Mouse (Mus musculus) liver, postnatal 0 days (tissue): Measurements from ENCODE around the gene Vmn1r20. TPM values are rescaled to one million over a fixed set of nuclear protein-coding genes. Genes with fewer than 3 reads are reported as not detected.
"Not testable (repeated sequence)": the region's sequence is repeated elsewhere in the genome, so short reads cannot be mapped to it uniquely, and the experiment has no call there.

ENCODE experiments used
- ATAC-seq: fragments of 200-750 bp; cut with Nextera tagmentation; 2 replicates; pipeline ENCODE4 v1.8.0; 2017; ENCODE audit warnings: mild to moderate bottlenecking, moderate library complexity
- DNase-seq: peaks from one replicate; pipeline ENCODE4 v3.0.0-alpha.2; 2016
- H3K27ac ChIP-seq: fragments of 300-500 bp; sonication (generic); 2 replicates; pipeline ENCODE4 v1.5.1; 2014; ENCODE audit warnings: antibody characterized with exemption, moderate library complexity, mild to moderate bottlenecking, low read depth
- H3K27me3 ChIP-seq: fragments of 300-500 bp; sonication (generic); 2 replicates; pipeline ENCODE4 v1.6.1; 2014; ENCODE audit warnings: low read length, control low read depth, mixed read lengths; ENCODE audit not compliant: insufficient read depth
- H3K36me3 ChIP-seq: fragments of 300-500 bp; sonication (generic); replicated peaks from 2 replicates; pipeline ENCODE4 v1.6.1; 2014; ENCODE audit warnings: mild to moderate bottlenecking, control low read depth, low read length, moderate library complexity, mixed read lengths; ENCODE audit not compliant: insufficient read depth
- H3K4me1 ChIP-seq: fragments of 300-500 bp; sonication (generic); 2 replicates; pipeline ENCODE4 v1.6.1; 2014; ENCODE audit warnings: antibody characterized with exemption, mild to moderate bottlenecking, control low read depth; ENCODE audit not compliant: insufficient read depth
- H3K4me2 ChIP-seq: fragments of 300-500 bp; sonication (generic); 2 replicates; pipeline ENCODE4 v1.6.1; 2014; ENCODE audit warnings: low read depth, mild to moderate bottlenecking, low read length, moderate library complexity, mixed read lengths
- H3K4me3 ChIP-seq: fragments of 300-500 bp; sonication (generic); 2 replicates; pipeline ENCODE4 v1.5.1; 2014; ENCODE audit warnings: low read depth, low read length
- H3K9ac ChIP-seq: fragments of 300-500 bp; sonication (generic); replicated peaks from 2 replicates; pipeline ENCODE4 v1.6.1; 2014; ENCODE audit warnings: mild to moderate bottlenecking, moderate library complexity
- H3K9me3 ChIP-seq: fragments of 300-500 bp; sonication (generic); 2 replicates; pipeline ENCODE4 v1.6.1; 2016; ENCODE audit warnings: mild to moderate bottlenecking, control low read depth, low read length, mixed read lengths
- CTCF ChIP-seq: sonication (generic); IDR thresholded peaks from 2 replicates; pipeline ENCODE4 v1.5.1; 2016; ENCODE audit warnings: antibody characterized with exemption, low read depth
- EP300 ChIP-seq: IDR thresholded peaks from 2 replicates; pipeline ENCODE4 v1.6.1; 2016; ENCODE audit warnings: antibody characterized with exemption, low read depth, mild to moderate bottlenecking
- WGBS: fragments of 180-500 bp; shearing (Covaris S2); extraction: QIAGEN DNeasy Blood & Tissue Kit; methylation state at CpG from one replicate; pipeline ENCODE4 v1.1.7; 2014; ENCODE audit not compliant: insufficient replicate concordance; 5-methylcytosine and 5-hydroxymethylcytosine counted together
- polyA plus RNA-seq: library from polyadenylated mRNA; unstranded; fragments of >200 nt; fragmentation: Nextera tagmentation; extraction: Ambion mirVana; gene quantifications from 2 replicates; pipeline ENCODE4 v1.2.1, GENCODE M21; 2015

The Vmn1r20 gene
- polyA plus RNA-seq: not detected in 2 replicates

DNA sequence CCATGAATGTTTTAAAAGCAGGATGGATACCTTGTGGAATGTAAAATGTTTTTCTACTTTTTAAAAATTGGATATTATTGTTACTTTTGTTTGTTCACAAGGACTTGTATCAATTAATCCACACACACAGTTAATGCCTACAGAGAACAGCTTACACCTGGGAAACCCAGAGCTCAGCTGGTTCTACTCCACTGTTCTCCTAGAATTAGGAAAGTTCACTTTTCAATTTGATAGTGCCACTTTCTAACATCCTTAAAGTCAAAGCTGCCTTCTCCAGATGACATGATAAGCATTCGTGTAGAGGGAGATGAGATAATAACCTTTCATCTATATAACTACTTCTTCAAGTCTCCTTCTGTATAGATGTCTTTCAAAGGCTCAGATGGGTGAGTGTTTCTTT, at the start of gene Vmn1r20:
Vmn1r20 (plus strand) TSS at position 301 of the 400 bp plus-strand sequence.
- 36% methylated on average over 1 of the region's 1 CpGs for WGBS
- Histone ChIP-seq H3K9ac (no peak within 1 kb of the TSS), H3K27ac (no peak within 1 kb of the TSS), H3K4me2 (no peak within 1 kb of the TSS), H3K4me1 (no peaks in the 10 kb centered on the region), H3K27me3 (no peaks in the 10 kb centered on the region), H3K9me3 (no peaks in the 10 kb centered on the region), H3K4me3 (no peak within 1 kb of the TSS), H3K36me3 (no peaks in the 10 kb centered on the region)
- TF ChIP-seq CTCF: no peak
- TF ChIP-seq EP300: no peak
- ATAC-seq (no peak), DNase-seq (no peak)

DNA sequence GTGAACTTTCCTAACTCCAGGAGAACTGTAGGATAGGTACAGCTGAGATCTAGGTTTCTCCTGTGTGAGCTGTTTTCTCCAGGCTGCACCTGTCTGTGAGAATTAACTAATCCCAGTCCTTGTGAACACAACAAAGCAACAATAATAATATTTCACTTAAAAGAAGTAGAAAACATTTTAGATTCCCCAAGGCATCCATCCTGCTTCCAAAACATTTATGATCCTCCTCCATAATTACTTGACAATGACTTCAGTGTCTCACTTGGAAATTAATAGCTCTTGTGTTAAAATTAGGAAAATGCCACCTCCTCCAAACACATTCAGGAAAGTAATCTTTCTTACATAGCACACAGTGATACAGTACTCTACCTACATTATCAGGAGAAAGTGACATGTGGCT, 33.0 kb upstream of the Vmn1r20 start, which contains the start of gene Vmn1r18:
Vmn1r18 (minus strand) TSS at position 101 of the 400 bp plus-strand sequence.
- TF ChIP-seq EP300 (no peak), CTCF (no peak)
- no peak for ATAC-seq

DNA sequence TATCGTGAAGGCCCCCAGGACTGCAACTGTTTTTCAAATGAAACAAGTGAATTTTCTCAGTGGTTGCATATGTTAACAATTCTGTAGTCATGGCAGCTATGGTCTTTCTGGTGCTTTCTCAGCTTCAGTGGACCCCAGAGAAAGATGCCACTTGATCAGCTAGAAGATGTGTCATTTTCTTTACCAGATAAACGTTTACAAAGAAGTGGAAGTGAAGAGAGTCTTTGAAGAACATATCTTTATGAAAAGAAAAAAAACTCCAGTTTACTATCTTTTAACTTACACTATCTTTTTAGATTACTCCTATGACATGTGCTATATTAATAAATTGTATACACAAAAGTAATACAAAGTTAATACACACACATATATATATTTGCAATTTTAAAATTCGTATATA, 25.2 kb upstream of the Vmn1r20 start, which contains the start of gene Vmn1r19:
Vmn1r19 (plus strand) TSS at position 301 of the 400 bp plus-strand sequence.
- H3K4me1 ChIP-seq, H3K9ac ChIP-seq, H3K27ac ChIP-seq, H3K36me3 ChIP-seq, ATAC-seq, H3K9me3 ChIP-seq, H3K4me2 ChIP-seq, H3K27me3 ChIP-seq, H3K4me3 ChIP-seq, DNase-seq: not testable (repeated sequence)
- WGBS: 57% methylated on average over 3 of the region's 3 CpGs

More for the DNA sequence above, 33.0 kb upstream of the Vmn1r20 start, which contains the start of gene Vmn1r18:
- H3K9ac ChIP-seq: no peak within 1 kb of the TSS
- H3K9me3 ChIP-seq: no peaks in the 10 kb centered on the region
- no peaks in the 10 kb centered on the region for H3K27me3 ChIP-seq
- H3K36me3 ChIP-seq: no peaks in the 10 kb centered on the region
- DNase-seq: no peak
- no peaks in the 10 kb centered on the region for H3K4me1 ChIP-seq
- no peak within 1 kb of the TSS for H3K27ac ChIP-seq
- no peak within 1 kb of the TSS for H3K4me3 ChIP-seq
- no peak within 1 kb of the TSS for H3K4me2 ChIP-seq

DNA sequence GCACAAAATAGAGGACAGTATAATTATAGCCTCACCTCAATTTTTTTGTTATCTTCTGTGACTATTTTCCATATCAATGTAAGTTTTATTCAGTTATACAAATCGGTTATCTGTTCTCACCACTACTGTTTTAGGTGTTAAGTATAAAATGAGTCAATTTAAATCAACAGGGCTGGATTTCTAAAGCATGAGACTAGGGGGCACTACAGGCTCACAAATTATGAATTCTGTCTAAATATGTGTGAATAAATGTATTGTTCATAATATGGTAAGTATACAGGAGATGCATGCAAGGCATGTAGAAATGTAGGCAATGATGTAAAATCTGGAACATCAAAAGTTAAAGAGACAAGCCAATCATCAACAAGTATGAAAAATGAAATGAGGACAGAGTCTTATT, 2.5 kb downstream of the Vmn1r20 start:
- DNase-seq: no peak

DNA sequence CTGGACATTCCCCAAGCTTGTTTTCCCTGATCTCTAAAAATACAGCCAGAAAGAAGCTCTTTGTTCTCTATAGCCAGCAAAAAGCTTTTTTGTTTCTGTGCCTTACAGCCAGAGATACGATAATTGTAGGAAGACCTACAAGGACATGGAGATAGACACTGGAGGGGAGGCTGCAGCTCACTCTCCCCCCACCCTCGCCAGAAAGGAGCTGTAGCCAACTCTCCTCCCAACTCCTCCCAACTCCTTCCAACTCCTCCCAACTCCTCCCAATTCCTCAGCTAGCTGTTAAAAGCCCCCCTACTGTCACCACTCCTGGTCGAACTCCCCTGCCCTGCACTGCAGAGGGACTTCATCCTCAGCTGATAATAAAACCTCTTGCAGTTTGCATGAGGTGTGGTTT, 39.4 kb downstream of the Vmn1r20 start:
- not testable (repeated sequence) for H3K27ac ChIP-seq, H3K4me3 ChIP-seq, ATAC-seq, H3K36me3 ChIP-seq, H3K4me1 ChIP-seq, H3K9ac ChIP-seq, DNase-seq, H3K27me3 ChIP-seq, H3K9me3 ChIP-seq, H3K4me2 ChIP-seq
- WGBS: 33% methylated on average over 3 of the region's 3 CpGs

More for the DNA sequence above, 2.5 kb downstream of the Vmn1r20 start:
- no peak overlapping the region for H3K4me2 ChIP-seq
- no peak for TF ChIP-seq CTCF
- TF ChIP-seq EP300: no peak
- H3K4me1 ChIP-seq: no peaks in the 10 kb centered on the region
- H3K27ac ChIP-seq: no peak overlapping the region
- no peaks in the 10 kb centered on the region for H3K9me3 ChIP-seq
- 59% methylated on average over 1 of the region's 1 CpGs for WGBS
- no peaks in the 10 kb centered on the region for H3K36me3 ChIP-seq
- no peak overlapping the region for H3K4me3 ChIP-seq
- no peak for ATAC-seq
- no peak overlapping the region for H3K9ac ChIP-seq
- no peaks in the 10 kb centered on the region for H3K27me3 ChIP-seq

Other genes starting within 250 kb of the Vmn1r20 start
- not detected in 2 replicates for gene Vmn1r13, start 225.6 kb upstream of the Vmn1r20 start, polyA plus RNA-seq
- not detected in 2 replicates for gene Vmn1r14, start 197.2 kb upstream of the Vmn1r20 start, polyA plus RNA-seq
- gene Vmn1r15, start 171.0 kb upstream of the Vmn1r20 start, polyA plus RNA-seq: not detected in 2 replicates
- gene Vmn1r16, start 99.4 kb upstream of the Vmn1r20 start, polyA plus RNA-seq: not detected in 2 replicates
- not detected in 2 replicates for gene Vmn1r17, start 65.2 kb upstream of the Vmn1r20 start, polyA plus RNA-seq
- gene Vmn1r18, start 33.1 kb upstream of the Vmn1r20 start, polyA plus RNA-seq: not detected in 2 replicates
- gene Vmn1r19, start 25.1 kb upstream of the Vmn1r20 start, polyA plus RNA-seq: not detected in 2 replicates
- gene Ppm1k, start 106.5 kb downstream of the Vmn1r20 start, polyA plus RNA-seq: 14.9 and 15.6 TPM in 2 replicates
- 5.0 and 5.5 TPM in 2 replicates for gene Herc6, start 152.1 kb downstream of the Vmn1r20 start, polyA plus RNA-seq